10 mouse cellular contexts compared by ENCODE assay signal in the genomic region with DNA sequence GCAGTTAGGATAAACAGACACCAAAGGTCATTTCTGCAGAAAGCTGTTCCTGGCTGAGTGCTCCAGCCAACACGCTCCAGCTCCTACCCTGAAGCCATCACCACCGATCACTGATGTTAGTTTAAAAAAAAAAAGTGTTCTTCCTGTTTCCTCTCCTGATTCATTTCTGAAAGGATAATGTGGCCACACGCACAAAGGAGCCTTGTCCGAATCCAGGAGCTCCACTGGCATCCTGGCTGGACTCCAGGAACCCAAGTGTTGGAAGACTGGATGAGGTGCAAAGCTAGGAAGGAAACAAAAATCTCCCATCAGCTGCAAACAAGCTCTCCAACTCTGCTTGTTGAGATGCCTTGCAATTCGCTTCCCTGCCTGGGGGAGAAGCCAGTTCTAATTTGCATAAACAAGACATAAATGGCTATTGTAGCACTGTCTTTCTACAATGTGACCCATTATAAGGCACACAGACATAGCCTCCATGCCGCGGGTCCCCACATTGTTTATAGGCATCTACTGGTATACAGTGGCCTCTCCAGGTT. TPM values are rescaled to one million over a fixed set of nuclear protein-coding genes. Genes with fewer than 3 reads are reported as not detected.
DNase-seq lines count a peak whose midpoint lies in the region; ATAC-seq lines count a peak whose summit lies in the region.
"Had no signal": no experiment of that assay in that cellular context is flagged by ENCODE, and none has a peak within 500 bp of the region (broad histone marks: within the 10 kb centered on the region; RNA-seq: fewer than 3 reads in every experiment).

No protein-coding gene starts in this region.

- no peak overlapping the region for H3K9ac ChIP-seq in embryonic facial prominence, embryonic 11.5 days (replicated peaks; ENCODE audit: low read length)

- no peak for ATAC-seq in embryonic facial prominence, embryonic 11.5 days (replicated peaks; ENCODE audit: insufficient number of reproducible peaks, low FRiP score, low TSS enrichment, low read depth)

- no peaks in the 10 kb centered on the region for H3K4me1 ChIP-seq in embryonic facial prominence, embryonic 11.5 days (ENCODE audit: control insufficient read depth, insufficient read depth, low read length)

- H3K4me2 ChIP-seq in embryonic facial prominence, embryonic 11.5 days (ENCODE audit: low read depth, low read length): no peak overlapping the region

- no peaks in the 10 kb centered on the region for H3K36me3 ChIP-seq in embryonic facial prominence, embryonic 11.5 days (replicated peaks; ENCODE audit: control insufficient read depth, insufficient read depth, low read depth, low read length)

- DNase-seq in layer of hippocampus, adult 11-12 months (ENCODE audit: low spot score): peak; percentile 71
- no peak for DNase-seq in layer of hippocampus, adult 9-10 months (ENCODE audit: low spot score)
- DNase-seq in embryonic facial prominence, embryonic 11.5 days (ENCODE audit: low spot score): peak; percentile 41
- peak; percentile 55 to 60 for DNase-seq in heart, postnatal 10 days
- DNase-seq in layer of hippocampus, adult 9-11 months: peak; percentile 77
- peak; percentile 80 for DNase-seq in lung, postnatal 10 days
- DNase-seq in testis, postnatal 10 days (ENCODE audit: low spot score): peak; percentile 79
- no peak for DNase-seq in thymus, postnatal 14 days

- WGBS in embryonic facial prominence, embryonic 11.5 days: 36% methylated on average over 7 of the region's 7 CpGs

- intact Hi-C loops in heart, postnatal 10 days (cut with DNase I): no loop called here

- no peaks in the 10 kb centered on the region for H3K9me3 ChIP-seq in embryonic facial prominence, embryonic 11.5 days (replicated peaks; ENCODE audit: control insufficient read depth, low read length)

- H3K27me3 ChIP-seq in embryonic facial prominence, embryonic 11.5 days (ENCODE audit: control insufficient read depth, insufficient read depth, low read length): no peaks in the 10 kb centered on the region

- H3K27ac ChIP-seq in embryonic facial prominence, embryonic 11.5 days (replicated peaks; ENCODE audit: low read depth, low read length): no peak overlapping the region

- H3K4me3 ChIP-seq in embryonic facial prominence, embryonic 11.5 days (ENCODE audit: low read depth, low read length): no peak overlapping the region

RNA-seq across cellular contexts. Expression of gene Actbl2, which starts 37.2 kb away (rescaled TPM):
- not detected in 2 replicates for polyA plus RNA-seq in embryonic facial prominence, embryonic 11.5 days (2014; fragmentation: Nextera tagmentation; extraction: Ambion mirVana)
- not detected for total RNA-seq in heart, postnatal 10 days (2021)
- total RNA-seq: ES-E14; heart, postnatal 36 days had no signal

Comparison
In these comparisons a context has a peak if more than half of its experiments do, and no peak if none do; other contexts are left out.
1. DNase-seq: peak in layer of hippocampus, adult 11-12 months (single experiment), embryonic facial prominence, embryonic 11.5 days (single experiment), heart, postnatal 10 days (2 of 2), layer of hippocampus, adult 9-11 months (single experiment), lung, postnatal 10 days (single experiment) and testis, postnatal 10 days (single experiment); none in layer of hippocampus, adult 9-10 months (single experiment) and thymus, postnatal 14 days (single experiment).